Mouse (Mus musculus) layer of hippocampus, adult 8-10 months (tissue): ENCODE measurements around the gene Sipa1l3. TPM values are rescaled to one million over a fixed set of nuclear protein-coding genes. Genes with fewer than 3 reads are reported as not detected.

Experiments used
- DNase-seq, 2 experiments: peaks; one replicate each; pipeline ENCODE4 v3.0.0; 2022; ENCODE audit warnings: low spot score in 2 of 2
- total RNA-seq, 4 experiments: library from RNA; stranded (reverse); gene quantifications; 2 replicates each; pipeline ENCODE4 v1.2.4; 2022

Gene Sipa1l3
- total RNA-seq, 4 experiments from 2014 or later: 158 to 231 (median 197) TPM

GRCm38 (mm10) chr7:29508522-29508921, 9.9 kb downstream of the Sipa1l3 start:
- no peak for DNase-seq

- no peak for DNase-seq
Observed at GRCm38 (mm10) chr7:29505337-29506318, 12.8 kb downstream of the Sipa1l3 start.

- no peak for DNase-seq
Observed at GRCm38 (mm10) chr7:29504683-29505290, 13.7 kb downstream of the Sipa1l3 start.

- DNase-seq: no peak
Observed at GRCm38 (mm10) chr7:29503616-29504015, 14.8 kb downstream of the Sipa1l3 start.

- no peak for DNase-seq
Observed at GRCm38 (mm10) chr7:29501214-29501613, 17.2 kb downstream of the Sipa1l3 start.

- no peak for DNase-seq
Observed at GRCm38 (mm10) chr7:29499071-29499470, 19.4 kb downstream of the Sipa1l3 start.

GRCm38 (mm10) chr7:29496953-29497590, 21.4 kb downstream of the Sipa1l3 start:
- no peak for DNase-seq

GRCm38 (mm10) chr7:29496332-29496731, 22.1 kb downstream of the Sipa1l3 start:
- no peak for DNase-seq

- DNase-seq: no peak
Observed at GRCm38 (mm10) chr7:29495880-29496279, 22.6 kb downstream of the Sipa1l3 start.

- DNase-seq: no peak
Observed at GRCm38 (mm10) chr7:29494854-29495253, 23.6 kb downstream of the Sipa1l3 start.

GRCm38 (mm10) chr7:29494015-29494414, 24.4 kb downstream of the Sipa1l3 start:
- DNase-seq: no peak

GRCm38 (mm10) chr7:29492992-29493391, 25.4 kb downstream of the Sipa1l3 start:
- DNase-seq: no peak

- no peak for DNase-seq
Observed at GRCm38 (mm10) chr7:29491861-29492260, 26.6 kb downstream of the Sipa1l3 start.

- DNase-seq: no peak
Observed at GRCm38 (mm10) chr7:29491471-29491755, 27.0 kb downstream of the Sipa1l3 start.

- DNase-seq: no peak
Observed at GRCm38 (mm10) chr7:29490704-29491470, 27.6 kb downstream of the Sipa1l3 start.

GRCm38 (mm10) chr7:29489851-29490250, 28.6 kb downstream of the Sipa1l3 start:
- no peak for DNase-seq

GRCm38 (mm10) chr7:29489364-29489763, 29.1 kb downstream of the Sipa1l3 start:
- no peak for DNase-seq

GRCm38 (mm10) chr7:29486753-29487152, 31.7 kb downstream of the Sipa1l3 start:
- DNase-seq: no peak

- DNase-seq: no peak
Observed at GRCm38 (mm10) chr7:29485721-29486120, 32.7 kb downstream of the Sipa1l3 start.

- DNase-seq: no peak
Observed at GRCm38 (mm10) chr7:29483556-29483955, 34.9 kb downstream of the Sipa1l3 start.

- DNase-seq: no peak
Observed at GRCm38 (mm10) chr7:29481345-29482155, 36.9 kb downstream of the Sipa1l3 start.
